Mouse (Mus musculus) lung, postnatal 0 days (tissue): ENCODE measurements around the gene Pde6d.
A peak's percentile ranks its signal among the peaks of the same experiment; 100 is the strongest.

Source experiments
- CTCF ChIP-seq: IDR thresholded peaks from 2 replicates; pipeline ENCODE4 v1.5.1; 2016; ENCODE audit warnings: antibody characterized with exemption, mild to moderate bottlenecking
- EP300 ChIP-seq: IDR thresholded peaks from 2 replicates; pipeline ENCODE4 v1.6.1; 2016; ENCODE audit warnings: antibody characterized with exemption, mild to moderate bottlenecking, control low read depth

DNA sequence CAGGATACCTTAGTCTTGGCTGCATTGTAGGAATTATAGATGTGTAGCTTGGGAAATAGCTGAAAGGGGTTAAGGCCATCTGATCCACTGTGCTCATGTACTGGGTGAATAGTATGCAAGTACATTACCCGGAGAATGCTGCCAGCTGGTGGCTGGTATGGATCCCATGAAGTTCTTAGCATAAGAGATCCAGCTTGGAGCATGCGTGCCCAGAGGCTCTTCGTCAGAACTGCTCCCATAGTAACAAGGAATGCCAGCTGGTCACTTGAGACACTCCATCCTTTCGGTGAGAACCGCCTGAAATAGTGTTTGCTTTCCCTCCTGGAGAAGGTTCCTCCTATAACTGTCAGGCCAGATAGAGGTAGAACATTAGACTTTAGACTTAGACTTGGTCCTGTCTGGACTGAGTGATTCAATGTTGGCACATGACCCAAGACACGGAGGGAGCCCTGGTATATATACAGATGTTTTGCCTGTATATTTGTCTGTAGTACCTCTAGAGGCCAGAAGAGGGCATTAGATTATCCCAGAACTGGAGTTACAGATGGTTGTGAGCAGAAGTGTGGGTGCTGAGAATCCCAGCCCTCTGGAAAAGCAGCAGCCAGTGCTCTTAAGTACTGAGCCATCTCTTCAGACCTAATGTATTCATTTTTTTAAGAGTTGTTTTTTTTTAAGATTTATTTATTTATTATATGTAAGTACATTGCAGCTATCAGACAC, 48.9 kb downstream of the Pde6d start:
- TF ChIP-seq CTCF (peak; percentile 55), EP300 (no peak)
